Comparison of ENCODE assay signal across 12 mouse cellular contexts in genomic region chr1:170535221-170535620, GRCm38 (mm10). TPM values are rescaled to one million over a fixed set of nuclear protein-coding genes. Genes with fewer than 3 reads are reported as not detected.
A peak's percentile ranks its signal among the peaks of the same experiment; 100 is the strongest.
DNase-seq lines count a peak whose midpoint lies in the region; ATAC-seq and TF ChIP-seq lines count a peak whose summit lies in the region.
"Had no signal": no experiment of that assay in that cellular context is flagged by ENCODE, and none has a peak within 500 bp of the region (broad histone marks: within the 10 kb centered on the region; RNA-seq: fewer than 3 reads in every experiment).

No protein-coding gene starts in this region.

- no peak for TF ChIP-seq POLR2A in lung, adult 2 months (IDR thresholded peaks at IDR 0.05; ENCODE audit: borderline replicate concordance, extremely low read depth, low read depth, low read length)

- no peak overlapping the region for H3K27ac ChIP-seq in intestine, postnatal 0 days (ENCODE audit: low read depth, low read length)
- no peak overlapping the region for H3K27ac ChIP-seq in forebrain, embryonic 11.5 days (ENCODE audit: low read depth, low read length)
- no peak overlapping the region for H3K27ac ChIP-seq in midbrain, embryonic 14.5 days (replicated peaks; ENCODE audit: low read depth, low read length)
- H3K27ac ChIP-seq: forebrain, embryonic 13.5 days; heart, embryonic 15.5 days had no signal

- intact Hi-C loops in heart, postnatal 25 days (cut with DNase I) = no loop called here

- H3K27me3 ChIP-seq in intestine, postnatal 0 days (replicated peaks; ENCODE audit: control insufficient read depth, insufficient read depth, low read length) = no peaks in the 10 kb centered on the region
- H3K27me3 ChIP-seq in forebrain, embryonic 11.5 days (ENCODE audit: control insufficient read depth, insufficient read depth, low read length) = no peaks in the 10 kb centered on the region
- H3K27me3 ChIP-seq in midbrain, embryonic 14.5 days (ENCODE audit: control insufficient read depth, insufficient read depth, low read length) = no peaks in the 10 kb centered on the region
- H3K27me3 ChIP-seq: forebrain, embryonic 13.5 days; heart, embryonic 15.5 days had no signal

- H3K4me1 ChIP-seq in lung, adult 2 months (ENCODE audit: control insufficient read depth, insufficient read depth, low read length) = peaks cover 6% of the 10 kb centered on the region; the same call in 1 of the 2 replicates
- H3K4me1 ChIP-seq in intestine, postnatal 0 days (replicated peaks; ENCODE audit: control insufficient read depth, insufficient read depth, low read length) = no peaks in the 10 kb centered on the region
- no peaks in the 10 kb centered on the region for H3K4me1 ChIP-seq in forebrain, embryonic 11.5 days (replicated peaks; ENCODE audit: control insufficient read depth, insufficient read depth, low read length)
- no peaks in the 10 kb centered on the region for H3K4me1 ChIP-seq in midbrain, embryonic 14.5 days (ENCODE audit: control insufficient read depth, insufficient read depth, low read length)

- H3K36me3 ChIP-seq in intestine, postnatal 0 days (ENCODE audit: control insufficient read depth, insufficient read depth) = no peaks in the 10 kb centered on the region
- no peaks in the 10 kb centered on the region for H3K36me3 ChIP-seq in forebrain, embryonic 11.5 days (ENCODE audit: control insufficient read depth, insufficient read depth, low read length)
- no peaks in the 10 kb centered on the region for H3K36me3 ChIP-seq in midbrain, embryonic 14.5 days (ENCODE audit: control insufficient read depth, insufficient read depth, low read length)
- H3K36me3 ChIP-seq: heart, embryonic 15.5 days had no signal

- no peak overlapping the region for H3K9ac ChIP-seq in intestine, postnatal 0 days (ENCODE audit: low read depth, low read length)
- H3K9ac ChIP-seq in forebrain, embryonic 11.5 days (ENCODE audit: low read length) = no peak overlapping the region
- no peak overlapping the region for H3K9ac ChIP-seq in midbrain, embryonic 14.5 days (replicated peaks; ENCODE audit: low read length)
- H3K9ac ChIP-seq: forebrain, embryonic 13.5 days; heart, embryonic 15.5 days had no signal

- H3K4me2 ChIP-seq in intestine, postnatal 0 days (replicated peaks; ENCODE audit: low read depth) = no peak overlapping the region
- no peak overlapping the region for H3K4me2 ChIP-seq in forebrain, embryonic 11.5 days (ENCODE audit: low read depth, low read length, severe bottlenecking)
- no peak overlapping the region for H3K4me2 ChIP-seq in midbrain, embryonic 14.5 days (ENCODE audit: low read length)
- H3K4me2 ChIP-seq: forebrain, embryonic 13.5 days; heart, embryonic 15.5 days had no signal

- H3K9me3 ChIP-seq in intestine, postnatal 0 days (ENCODE audit: control insufficient read depth) = no peaks in the 10 kb centered on the region
- H3K9me3 ChIP-seq in forebrain, embryonic 11.5 days (ENCODE audit: control insufficient read depth, low read length) = no peaks in the 10 kb centered on the region
- H3K9me3 ChIP-seq in midbrain, embryonic 14.5 days (ENCODE audit: control insufficient read depth, low read length) = no peaks in the 10 kb centered on the region; the same call in 1 of the 2 replicates
- H3K9me3 ChIP-seq: forebrain, embryonic 13.5 days; heart, embryonic 15.5 days had no signal

- peak; percentile 36; the same call in 1 of the 2 replicates for ATAC-seq in intestine, postnatal 0 days
- no peak for ATAC-seq in monocyte, adult 5-6 weeks (replicated peaks; ENCODE audit: insufficient number of reproducible peaks, low FRiP score, low TSS enrichment, poor library complexity, severe bottlenecking)
- ATAC-seq in forebrain, embryonic 11.5 days (replicated peaks; ENCODE audit: low FRiP score) = no peak
- no peak for ATAC-seq in midbrain, embryonic 14.5 days (ENCODE audit: low FRiP score, low TSS enrichment)
- ATAC-seq: forebrain, embryonic 13.5 days had no signal

- 49% methylated on average over 2 of the region's 2 CpGs for WGBS in lung, adult 2 months
- WGBS in intestine, postnatal 0 days = 80% methylated on average over 2 of the region's 2 CpGs
- 90% methylated on average over 2 of the region's 2 CpGs for WGBS in forebrain, embryonic 11.5 days
- WGBS in midbrain, embryonic 14.5 days = 89% methylated on average over 2 of the region's 2 CpGs

- no peak for TF ChIP-seq CTCF in lung, adult 2 months (IDR thresholded peaks at IDR 0.05; ENCODE audit: insufficient read depth, low read length)
- TF ChIP-seq CTCF in intestine, postnatal 0 days (IDR thresholded peaks at IDR 0.05; ENCODE audit: low read depth) = no peak

- no peak overlapping the region for H3K4me3 ChIP-seq in lung, adult 2 months (replicated peaks; ENCODE audit: extremely low read depth, low read depth, low read length)
- no peak overlapping the region for H3K4me3 ChIP-seq in intestine, postnatal 0 days (ENCODE audit: low read depth, low read length)
- H3K4me3 ChIP-seq in forebrain, embryonic 11.5 days (ENCODE audit: low read depth, low read length) = no peak overlapping the region
- no peak overlapping the region for H3K4me3 ChIP-seq in midbrain, embryonic 14.5 days (replicated peaks; ENCODE audit: low read depth, low read length)
- H3K4me3 ChIP-seq: forebrain, embryonic 13.5 days; heart, embryonic 15.5 days had no signal

- peak; percentile 91 for DNase-seq in heart, adult 11 months
- no peak for DNase-seq in heart, postnatal 25 days (ENCODE audit: low spot score)
- DNase-seq in lung, adult 18-20 months = peak; percentile 41 to 62
- no peak for DNase-seq in lung, adult 2 months
- no peak for DNase-seq in forebrain, embryonic 11.5 days (ENCODE audit: low spot score)
- DNase-seq in midbrain, embryonic 14.5 days = no peak
- DNase-seq: right cerebral cortex, adult 18-20 months; thymus, postnatal 4 days had no signal

RNA-seq across cellular contexts. Expression of gene Nos1ap, which starts 54.4 kb away (rescaled TPM):
- 10 to 100 TPM; 23.4 to 24.3 TPM for total RNA-seq in heart, postnatal 25 days (2021)
- polyA plus RNA-seq in lung, adult 2 months (2012; rRNA removed) = 17.7 and 28.9 TPM in 2 replicates
- 3.8 and 4.4 TPM in 2 replicates for polyA plus RNA-seq in intestine, postnatal 0 days (2015; fragmentation: Nextera tagmentation; extraction: Ambion mirVana)
- total RNA-seq in monocyte, adult 5-6 weeks (2017) = 0.21 to 1.8 TPM (median 1.8 TPM) in 3 replicates
- 16.1 and 19.7 TPM in 2 replicates for polyA plus RNA-seq in forebrain, embryonic 11.5 days (2014; fragmentation: Nextera tagmentation; extraction: Ambion mirVana)
- 13.0 and 16.9 TPM in 2 replicates for polyA plus RNA-seq in midbrain, embryonic 14.5 days (2014; fragmentation: Nextera tagmentation; extraction: Ambion mirVana)

Comparison
In these comparisons a context has a peak if more than half of its experiments do, and no peak if none do; other contexts are left out.
1. DNase-seq: peak in heart, adult 11 months (single experiment) and lung, adult 18-20 months (2 of 2); none in heart, postnatal 25 days (single experiment), lung, adult 2 months (single experiment), forebrain, embryonic 11.5 days (single experiment) and midbrain, embryonic 14.5 days (single experiment).